Mouse (Mus musculus) heart, postnatal 4 days (tissue): Measurements from ENCODE around the gene Ccdc113. TPM values are rescaled to one million over a fixed set of nuclear protein-coding genes. Genes with fewer than 3 reads are reported as not detected.

Source experiments
- DNase-seq: peaks from one replicate; pipeline ENCODE4 v3.0.0; 2021
- total RNA-seq, 2 experiments: library from RNA; stranded (reverse); gene quantifications; 2 replicates each; pipeline ENCODE4 v1.2.3; 2021

Ccdc113 gene
- total RNA-seq, 2 experiments from 2014 or later, result 0.69 to 0.81 TPM

- no peak for DNase-seq
These were observed 8.3 kb downstream of the Ccdc113 start for GRCm38 (mm10) chr8:95542191-95542590.

GRCm38 (mm10) chr8:95543065-95543464, 9.2 kb downstream of the Ccdc113 start:
- no peak for DNase-seq

GRCm38 (mm10) chr8:95545815-95546214, 11.9 kb downstream of the Ccdc113 start:
- no peak for DNase-seq

- no peak for DNase-seq
These were observed 13.1 kb downstream of the Ccdc113 start for GRCm38 (mm10) chr8:95546986-95547385.

- DNase-seq, result no peak
These were observed 14.0 kb downstream of the Ccdc113 start for GRCm38 (mm10) chr8:95547931-95548330.

GRCm38 (mm10) chr8:95549871-95550829, 16.3 kb downstream of the Ccdc113 start:
- DNase-seq, result no peak

- no peak for DNase-seq
These were observed 17.7 kb downstream of the Ccdc113 start for GRCm38 (mm10) chr8:95551577-95551976.

- no peak for DNase-seq
These were observed 22.1 kb downstream of the Ccdc113 start for GRCm38 (mm10) chr8:95555963-95556362.

- no peak for DNase-seq
These were observed 32.3 kb downstream of the Ccdc113 start for GRCm38 (mm10) chr8:95566217-95566616.

- DNase-seq, result peak; percentile 52
These were observed 32.9 kb downstream of the Ccdc113 start for GRCm38 (mm10) chr8:95566809-95567208.

GRCm38 (mm10) chr8:95573146-95573545, 39.3 kb downstream of the Ccdc113 start:
- no peak for DNase-seq

- DNase-seq, result no peak
These were observed 42.4 kb downstream of the Ccdc113 start, which contains the start of gene Prss54 for GRCm38 (mm10) chr8:95576240-95576639. Gene Prss54, minus strand, starts transcription at chr8:95576340.

- no peak for DNase-seq
These were observed 53.5 kb downstream of the Ccdc113 start for GRCm38 (mm10) chr8:95587339-95587738.

GRCm38 (mm10) chr8:95589282-95589681, 55.4 kb downstream of the Ccdc113 start:
- DNase-seq, result no peak

GRCm38 (mm10) chr8:95590539-95590938, 56.7 kb downstream of the Ccdc113 start:
- no peak for DNase-seq

- no peak for DNase-seq
These were observed 58.4 kb downstream of the Ccdc113 start for GRCm38 (mm10) chr8:95592131-95592780.

- DNase-seq, result no peak
These were observed 59.8 kb downstream of the Ccdc113 start for GRCm38 (mm10) chr8:95593439-95594393.

GRCm38 (mm10) chr8:95595131-95595530, 61.2 kb downstream of the Ccdc113 start:
- no peak for DNase-seq

- DNase-seq, result peak; percentile 54
These were observed 63.0 kb downstream of the Ccdc113 start for GRCm38 (mm10) chr8:95596841-95597241.

GRCm38 (mm10) chr8:95599861-95600260, 66.0 kb downstream of the Ccdc113 start:
- DNase-seq, result peak; percentile 82

GRCm38 (mm10) chr8:95601306-95601705, 67.4 kb downstream of the Ccdc113 start:
- DNase-seq, result no peak

GRCm38 (mm10) chr8:95602168-95602567, 68.3 kb downstream of the Ccdc113 start:
- no peak for DNase-seq
